Mouse (Mus musculus): Measurements from ENCODE around the gene Anks1b. TPM values are rescaled to one million over a fixed set of nuclear protein-coding genes. Genes with fewer than 3 reads are reported as not detected.

The Anks1b gene
- total and polyA plus RNA-seq, 2 experiments from 2014 or later: 105 to 342 TPM

DNA sequence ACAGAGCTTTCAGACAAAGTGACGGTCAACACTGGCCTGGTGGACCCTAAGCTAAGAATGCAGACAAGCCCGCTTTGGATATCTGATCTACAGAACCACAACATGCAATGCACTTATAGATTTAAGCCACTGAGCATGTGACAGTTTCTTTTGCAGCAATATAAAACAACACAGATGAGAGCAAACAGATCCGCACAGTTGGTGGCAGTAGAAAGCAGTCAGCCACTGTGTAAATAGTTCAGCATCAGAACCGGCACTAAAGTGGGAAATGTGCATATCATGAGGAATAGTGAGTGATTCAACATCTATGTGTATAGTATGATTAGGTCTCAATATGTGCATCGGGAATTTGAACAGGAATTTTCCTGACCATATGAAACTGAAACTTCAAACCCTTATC lies 867.6 kb downstream of the Anks1b start:
- peak; percentile 32; the same call in 1 of the 2 replicates for TF ChIP-seq CTCF (IDR thresholded peaks at IDR 0.05)
- no peak overlapping the region for H3K9ac ChIP-seq (replicated peaks; ENCODE audit: low read length, poor library complexity, severe bottlenecking)
- no peak overlapping the region for H3K4me2 ChIP-seq (ENCODE audit: low read depth, low read length, poor library complexity, severe bottlenecking)
- no peaks in the 10 kb centered on the region for H3K27me3 ChIP-seq (ENCODE audit: insufficient read depth, low read length)
- no peaks in the 10 kb centered on the region for H3K9me3 ChIP-seq (ENCODE audit: low read length)
- H3K4me1 ChIP-seq (ENCODE audit: insufficient read depth, low read length): no peaks in the 10 kb centered on the region
- H3K36me3 ChIP-seq (ENCODE audit: insufficient read depth, low read length): no peaks in the 10 kb centered on the region
- no peak overlapping the region for H3K27ac ChIP-seq (ENCODE audit: low read depth, low read length)
- no peak overlapping the region for H3K4me3 ChIP-seq (ENCODE audit: low read depth, low read length)
- 69% methylated on average over 5 of the region's 5 CpGs for WGBS
- DNase-seq (ENCODE audit: low spot score): no peak
- no peak for ATAC-seq (ENCODE audit: low FRiP score)

- ATAC-seq (ENCODE audit: low FRiP score): no peak
- Histone ChIP-seq H3K4me3 (ENCODE audit: low read depth, low read length) (no peak overlapping the region), H3K36me3 (ENCODE audit: insufficient read depth, low read length) (no peaks in the 10 kb centered on the region), H3K27me3 (ENCODE audit: insufficient read depth, low read length) (no peaks in the 10 kb centered on the region), H3K4me2 (ENCODE audit: low read depth, low read length, poor library complexity, severe bottlenecking) (no peak overlapping the region), H3K4me1 (ENCODE audit: insufficient read depth, low read length) (no peaks in the 10 kb centered on the region), H3K9ac (replicated peaks; ENCODE audit: low read length, poor library complexity, severe bottlenecking) (no peak overlapping the region), H3K9me3 (ENCODE audit: low read length) (no peaks in the 10 kb centered on the region), H3K27ac (ENCODE audit: low read depth, low read length) (no peak overlapping the region)
- TF ChIP-seq CTCF (IDR thresholded peaks at IDR 0.05): no peak
- no peak for DNase-seq (ENCODE audit: low spot score)
- 52% methylated on average over 5 of the region's 5 CpGs for WGBS
These were observed 878.6 kb downstream of the Anks1b start for GRCm38 (mm10) chr10:90751889-90752288.

DNA sequence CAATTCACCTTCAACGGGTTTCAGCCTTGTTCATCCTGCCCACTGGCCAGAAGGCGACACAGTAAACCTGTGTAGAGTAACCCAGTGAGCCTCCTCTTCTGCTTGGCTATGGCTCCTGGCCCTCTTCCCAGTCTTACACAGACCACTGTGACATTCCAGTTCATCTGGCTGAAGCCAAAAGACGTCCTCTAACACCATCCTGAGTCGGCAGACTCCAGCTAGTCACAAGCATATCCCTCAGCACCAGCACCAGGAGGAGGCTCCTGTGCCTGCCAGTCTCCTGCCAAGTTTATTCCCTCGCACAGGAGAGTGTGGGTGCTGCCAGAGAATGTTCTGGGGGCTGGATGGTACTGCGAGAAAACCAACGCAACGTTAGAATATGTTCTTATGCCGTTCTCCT lies 879.8 kb downstream of the Anks1b start:
- ATAC-seq (ENCODE audit: low FRiP score) (no peak), DNase-seq (ENCODE audit: low spot score) (peak; percentile 61)
- Histone ChIP-seq H3K4me3 (ENCODE audit: low read depth, low read length) (no peak overlapping the region), H3K9ac (replicated peaks; ENCODE audit: low read length, poor library complexity, severe bottlenecking) (no peak overlapping the region), H3K36me3 (ENCODE audit: insufficient read depth, low read length) (no peaks in the 10 kb centered on the region), H3K4me2 (ENCODE audit: low read depth, low read length, poor library complexity, severe bottlenecking) (no peak overlapping the region), H3K27ac (ENCODE audit: low read depth, low read length) (no peak overlapping the region), H3K9me3 (ENCODE audit: low read length) (no peaks in the 10 kb centered on the region), H3K27me3 (ENCODE audit: insufficient read depth, low read length) (no peaks in the 10 kb centered on the region), H3K4me1 (ENCODE audit: insufficient read depth, low read length) (no peaks in the 10 kb centered on the region)
- 66% methylated on average over 9 of the region's 9 CpGs for WGBS
- TF ChIP-seq CTCF (IDR thresholded peaks at IDR 0.05): no peak

GRCm38 (mm10) chr10:90757773-90758172 lies 884.5 kb downstream of the Anks1b start:
- no peaks in the 10 kb centered on the region for H3K27me3 ChIP-seq (ENCODE audit: insufficient read depth, low read length)
- no peak for TF ChIP-seq CTCF (IDR thresholded peaks at IDR 0.05)
- no peak overlapping the region for H3K9ac ChIP-seq (replicated peaks; ENCODE audit: low read length, poor library complexity, severe bottlenecking)
- no peak overlapping the region for H3K4me2 ChIP-seq (ENCODE audit: low read depth, low read length, poor library complexity, severe bottlenecking)
- 84% methylated on average over 4 of the region's 4 CpGs for WGBS
- no peaks in the 10 kb centered on the region for H3K4me1 ChIP-seq (ENCODE audit: insufficient read depth, low read length)
- no peak overlapping the region for H3K27ac ChIP-seq (ENCODE audit: low read depth, low read length)
- DNase-seq (ENCODE audit: low spot score): no peak
- no peaks in the 10 kb centered on the region for H3K36me3 ChIP-seq (ENCODE audit: insufficient read depth, low read length)
- no peak overlapping the region for H3K4me3 ChIP-seq (ENCODE audit: low read depth, low read length)
- H3K9me3 ChIP-seq (ENCODE audit: low read length): no peaks in the 10 kb centered on the region
- no peak for ATAC-seq (ENCODE audit: low FRiP score)

- no peak overlapping the region for H3K4me3 ChIP-seq (ENCODE audit: low read depth, low read length)
- H3K27ac ChIP-seq (ENCODE audit: low read depth, low read length): no peak overlapping the region
- no peak for TF ChIP-seq CTCF (IDR thresholded peaks at IDR 0.05)
- H3K4me1 ChIP-seq (ENCODE audit: insufficient read depth, low read length): no peaks in the 10 kb centered on the region
- DNase-seq (ENCODE audit: low spot score): no peak
- no peak overlapping the region for H3K4me2 ChIP-seq (ENCODE audit: low read depth, low read length, poor library complexity, severe bottlenecking)
- no peaks in the 10 kb centered on the region for H3K9me3 ChIP-seq (ENCODE audit: low read length)
- no peak overlapping the region for H3K9ac ChIP-seq (replicated peaks; ENCODE audit: low read length, poor library complexity, severe bottlenecking)
- 69% methylated on average over 5 of the region's 5 CpGs for WGBS
- H3K27me3 ChIP-seq (ENCODE audit: insufficient read depth, low read length): no peaks in the 10 kb centered on the region
- ATAC-seq (ENCODE audit: low FRiP score): no peak
- no peaks in the 10 kb centered on the region for H3K36me3 ChIP-seq (ENCODE audit: insufficient read depth, low read length)
These were observed 886.6 kb downstream of the Anks1b start for GRCm38 (mm10) chr10:90759929-90760328.

- no peaks in the 10 kb centered on the region for H3K27me3 ChIP-seq (ENCODE audit: insufficient read depth, low read length)
- 0 out of 2 replicates have a peak, but pooled peaks cover 3% of the 10 kb centered on the region for H3K4me1 ChIP-seq (ENCODE audit: insufficient read depth, low read length)
- TF ChIP-seq CTCF (IDR thresholded peaks at IDR 0.05): no peak
- DNase-seq (ENCODE audit: low spot score) (no peak), ATAC-seq (ENCODE audit: low FRiP score) (no peak)
- H3K27ac ChIP-seq (ENCODE audit: low read depth, low read length): no peak overlapping the region
- no peak overlapping the region for H3K4me2 ChIP-seq (ENCODE audit: low read depth, low read length, poor library complexity, severe bottlenecking)
- H3K4me3 ChIP-seq (ENCODE audit: low read depth, low read length): no peak overlapping the region
- H3K9ac ChIP-seq (replicated peaks; ENCODE audit: low read length, poor library complexity, severe bottlenecking): no peak overlapping the region
- H3K9me3 ChIP-seq (ENCODE audit: low read length): no peaks in the 10 kb centered on the region
- no peaks in the 10 kb centered on the region for H3K36me3 ChIP-seq (ENCODE audit: insufficient read depth, low read length)
- WGBS: 70% methylated on average over 3 of the region's 3 CpGs
These were observed 893.0 kb downstream of the Anks1b start for GRCm38 (mm10) chr10:90766261-90766660.

All from midbrain, postnatal 0 days (tissue).